Mouse (Mus musculus) stomach, postnatal 0 days (tissue): ENCODE data around the gene 1700029I15Rik. TPM values are rescaled to one million over a fixed set of nuclear protein-coding genes. Genes with fewer than 3 reads are reported as not detected.

Experiments
- ATAC-seq: fragments of 200-750 bp; cut with Nextera tagmentation; 2 replicates; pipeline ENCODE4 v1.8.0; 2017; ENCODE audit not compliant: low FRiP score, low TSS enrichment
- DNase-seq: peaks from one replicate; pipeline ENCODE4 v3.0.0-alpha.2; 2016; ENCODE audit warnings: low spot score
- H3K27ac ChIP-seq: fragments of 300-500 bp; sonication (generic); replicated peaks from 2 replicates; pipeline ENCODE4 v1.5.1; 2014; ENCODE audit warnings: mild to moderate bottlenecking, control low read depth
- H3K27me3 ChIP-seq: fragments of 300-500 bp; sonication (generic); 2 replicates; pipeline ENCODE4 v1.6.1; 2014; ENCODE audit warnings: low read length; ENCODE audit not compliant: control insufficient read depth, insufficient read depth
- H3K36me3 ChIP-seq: fragments of 300-500 bp; sonication (generic); 2 replicates; pipeline ENCODE4 v1.6.1; 2014; ENCODE audit warnings: low read length, mixed read lengths; ENCODE audit not compliant: control insufficient read depth, insufficient read depth
- H3K4me1 ChIP-seq: fragments of 300-500 bp; sonication (generic); replicated peaks from 2 replicates; pipeline ENCODE4 v1.6.1; 2014; ENCODE audit warnings: antibody characterized with exemption; ENCODE audit not compliant: control insufficient read depth, insufficient read depth
- H3K4me2 ChIP-seq: fragments of 300-500 bp; sonication (generic); replicated peaks from 2 replicates; pipeline ENCODE4 v1.6.1; 2014; ENCODE audit warnings: low read depth, mild to moderate bottlenecking, control low read depth, moderate library complexity
- H3K4me3 ChIP-seq: fragments of 300-500 bp; sonication (generic); 2 replicates; pipeline ENCODE4 v1.5.1; 2014; ENCODE audit warnings: low read depth, low read length, control low read depth
- H3K9ac ChIP-seq: fragments of 300-500 bp; sonication (generic); 2 replicates; pipeline ENCODE4 v1.6.1; 2014; ENCODE audit warnings: mild to moderate bottlenecking, low read length, control low read depth, mixed read lengths
- H3K9me3 ChIP-seq: fragments of 300-500 bp; sonication (generic); 2 replicates; pipeline ENCODE4 v1.6.1; 2016; ENCODE audit warnings: low read length; ENCODE audit not compliant: control insufficient read depth
- CTCF ChIP-seq: IDR thresholded peaks from 2 replicates; pipeline ENCODE4 v1.5.1; 2016; ENCODE audit warnings: antibody characterized with exemption, low read depth, mild to moderate bottlenecking, moderate library complexity
- EP300 ChIP-seq: optimal IDR thresholded peaks from 2 replicates; pipeline ENCODE3; 2016; ENCODE audit warnings: antibody characterized with exemption
- WGBS: fragments of 180-500 bp; shearing (Covaris S2); extraction: QIAGEN DNeasy Blood & Tissue Kit; methylation state at CpG from one replicate; pipeline ENCODE4 v1.1.7; 2014; 5-methylcytosine and 5-hydroxymethylcytosine counted together
- polyA plus RNA-seq: library from polyadenylated mRNA; unstranded; fragments of >200 nt; fragmentation: Nextera tagmentation; extraction: Ambion mirVana; gene quantifications from 2 replicates; pipeline ENCODE4 v1.2.1, GENCODE M21; 2015

1700029I15Rik gene
- polyA plus RNA-seq, 1 experiment from 2014 or later = 2.3 TPM

DNA sequence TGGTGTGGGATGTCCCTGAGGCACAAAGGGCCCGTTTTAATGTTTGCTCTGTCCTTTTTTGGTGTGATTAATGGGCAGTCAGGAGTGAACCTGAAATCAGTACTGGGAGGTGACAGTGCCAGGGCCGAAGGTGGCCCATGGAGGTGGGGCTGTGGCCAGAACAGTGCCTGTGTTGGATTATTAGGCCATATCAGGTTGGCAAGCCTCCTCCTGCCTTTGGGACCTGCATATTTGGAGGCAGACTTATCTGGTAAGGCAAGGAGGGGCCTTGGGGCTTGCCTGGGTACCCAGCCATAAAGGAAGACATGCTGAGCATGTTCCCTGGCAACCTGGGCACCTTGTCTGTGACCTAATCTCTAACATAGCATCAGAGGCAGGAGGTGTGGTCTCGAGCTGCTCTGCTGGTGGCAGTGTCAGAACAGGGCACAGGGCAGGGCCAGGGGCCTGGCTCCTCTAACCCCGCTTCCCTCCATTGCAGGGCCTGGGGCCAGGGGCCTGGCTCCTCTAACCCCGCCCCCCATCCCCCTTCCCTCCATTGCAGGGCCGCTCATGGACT is 1.8 kb upstream of the 1700029I15Rik start:
- DNase-seq (no peak), ATAC-seq (no peak)
- Histone ChIP-seq H3K9me3 (no peaks in the 10 kb centered on the region), H3K36me3 (peaks cover 17% of the 10 kb centered on the region), H3K27ac (no peak overlapping the region), H3K4me2 (no peak overlapping the region), H3K4me3 (no peak overlapping the region), H3K27me3 (no peaks in the 10 kb centered on the region), H3K9ac (no peak overlapping the region), H3K4me1 (0 out of 2 replicates have a peak, but pooled peaks cover 4% of the 10 kb centered on the region)
- 62% methylated on average over 6 of the region's 6 CpGs for WGBS
- TF ChIP-seq EP300 = no peak
- TF ChIP-seq CTCF = no peak

DNA sequence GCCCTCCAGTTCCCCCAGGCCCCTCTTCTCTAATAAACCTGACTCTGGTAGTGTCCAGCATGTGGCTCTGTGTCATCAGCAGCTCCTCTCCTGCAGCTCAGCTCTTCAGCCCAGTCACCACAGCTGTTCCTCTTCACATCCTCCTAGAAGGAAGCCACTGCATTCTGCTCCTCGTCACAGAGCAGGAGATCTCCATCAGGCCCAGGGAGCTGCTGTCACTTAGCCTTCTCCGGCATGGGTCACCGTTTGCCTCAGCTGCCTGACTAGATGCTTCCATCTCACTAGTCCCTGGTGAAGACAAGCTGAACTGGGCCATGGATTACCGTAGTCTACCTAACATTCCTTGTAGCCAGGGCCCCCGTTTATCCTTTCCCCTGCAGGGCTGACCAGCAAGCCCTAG is 1.2 kb upstream of the 1700029I15Rik start:
- Histone ChIP-seq H3K27me3 (no peaks in the 10 kb centered on the region), H3K4me1 (no peaks in the 10 kb centered on the region), H3K9me3 (no peaks in the 10 kb centered on the region), H3K4me2 (no peak overlapping the region), H3K9ac (no peak overlapping the region), H3K27ac (no peak overlapping the region), H3K4me3 (no peak overlapping the region), H3K36me3 (peaks cover 18% of the 10 kb centered on the region)
- DNase-seq (no peak), ATAC-seq (no peak)
- no peak for TF ChIP-seq EP300
- no peak for TF ChIP-seq CTCF
- WGBS = 57% methylated on average over 5 of the region's 5 CpGs

DNA sequence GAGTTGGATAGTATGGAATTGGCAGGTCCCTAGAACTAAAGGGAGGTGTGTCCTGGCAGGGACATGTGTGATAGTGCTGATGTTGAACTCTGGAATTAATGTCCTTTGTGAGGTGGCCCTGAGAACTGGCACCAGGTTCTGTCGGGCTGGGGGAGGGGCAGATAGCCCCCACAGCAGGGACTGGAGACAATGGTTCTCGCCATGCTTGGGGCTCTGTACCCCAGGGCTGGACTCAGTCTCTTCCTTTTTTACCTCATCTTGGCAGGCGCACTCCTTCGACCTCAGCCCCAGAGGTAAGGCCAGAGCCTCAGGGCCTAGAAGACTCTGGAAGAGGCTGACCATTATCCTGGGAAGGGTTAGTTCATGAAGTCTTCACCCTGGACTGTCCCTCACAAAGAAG is 421 bp downstream of the 1700029I15Rik start:
- no peaks in the 10 kb centered on the region for H3K4me1 ChIP-seq
- no peak overlapping the region for H3K9ac ChIP-seq
- H3K4me3 ChIP-seq = no peak overlapping the region
- no peak for ATAC-seq
- WGBS = 92% methylated on average over 4 of the region's 4 CpGs
- TF ChIP-seq EP300 = no peak
- no peak for TF ChIP-seq CTCF
- H3K36me3 ChIP-seq = peaks cover 15% of the 10 kb centered on the region
- no peaks in the 10 kb centered on the region for H3K27me3 ChIP-seq
- no peak overlapping the region for H3K4me2 ChIP-seq
- DNase-seq = no peak
- no peaks in the 10 kb centered on the region for H3K9me3 ChIP-seq
- no peak overlapping the region for H3K27ac ChIP-seq

DNA sequence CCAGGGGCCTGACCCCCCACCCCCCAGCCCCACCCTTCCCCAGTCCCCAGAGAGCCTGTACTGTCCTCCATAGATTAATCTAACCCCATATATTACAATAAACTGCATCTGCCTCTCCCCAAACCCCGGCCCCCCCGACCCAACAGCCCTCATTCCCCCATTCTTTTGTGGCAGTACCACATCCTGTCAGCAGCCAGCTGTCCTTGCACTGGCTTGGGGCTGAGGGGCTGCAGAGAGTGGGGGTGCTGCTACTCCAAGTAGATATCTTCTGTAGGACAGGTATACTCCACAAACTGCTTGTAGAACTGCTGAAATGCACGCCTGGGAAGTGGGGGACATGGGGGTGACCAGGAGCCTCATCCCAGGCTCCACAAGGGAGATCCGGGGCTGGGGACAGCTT is 1.8 kb downstream of the 1700029I15Rik start:
- TF ChIP-seq CTCF = no peak
- TF ChIP-seq EP300 = no peak
- H3K9me3 ChIP-seq = no peaks in the 10 kb centered on the region
- no peak overlapping the region for H3K4me3 ChIP-seq
- 71% methylated on average over 4 of the region's 4 CpGs for WGBS
- H3K4me1 ChIP-seq = 0 out of 2 replicates have a peak, but pooled peaks cover 3% of the 10 kb centered on the region
- no peak overlapping the region for H3K9ac ChIP-seq
- ATAC-seq = no peak
- H3K27ac ChIP-seq = no peak overlapping the region
- H3K36me3 ChIP-seq = peaks cover 7% of the 10 kb centered on the region
- no peaks in the 10 kb centered on the region for H3K27me3 ChIP-seq
- DNase-seq = no peak
- no peak overlapping the region for H3K4me2 ChIP-seq

DNA sequence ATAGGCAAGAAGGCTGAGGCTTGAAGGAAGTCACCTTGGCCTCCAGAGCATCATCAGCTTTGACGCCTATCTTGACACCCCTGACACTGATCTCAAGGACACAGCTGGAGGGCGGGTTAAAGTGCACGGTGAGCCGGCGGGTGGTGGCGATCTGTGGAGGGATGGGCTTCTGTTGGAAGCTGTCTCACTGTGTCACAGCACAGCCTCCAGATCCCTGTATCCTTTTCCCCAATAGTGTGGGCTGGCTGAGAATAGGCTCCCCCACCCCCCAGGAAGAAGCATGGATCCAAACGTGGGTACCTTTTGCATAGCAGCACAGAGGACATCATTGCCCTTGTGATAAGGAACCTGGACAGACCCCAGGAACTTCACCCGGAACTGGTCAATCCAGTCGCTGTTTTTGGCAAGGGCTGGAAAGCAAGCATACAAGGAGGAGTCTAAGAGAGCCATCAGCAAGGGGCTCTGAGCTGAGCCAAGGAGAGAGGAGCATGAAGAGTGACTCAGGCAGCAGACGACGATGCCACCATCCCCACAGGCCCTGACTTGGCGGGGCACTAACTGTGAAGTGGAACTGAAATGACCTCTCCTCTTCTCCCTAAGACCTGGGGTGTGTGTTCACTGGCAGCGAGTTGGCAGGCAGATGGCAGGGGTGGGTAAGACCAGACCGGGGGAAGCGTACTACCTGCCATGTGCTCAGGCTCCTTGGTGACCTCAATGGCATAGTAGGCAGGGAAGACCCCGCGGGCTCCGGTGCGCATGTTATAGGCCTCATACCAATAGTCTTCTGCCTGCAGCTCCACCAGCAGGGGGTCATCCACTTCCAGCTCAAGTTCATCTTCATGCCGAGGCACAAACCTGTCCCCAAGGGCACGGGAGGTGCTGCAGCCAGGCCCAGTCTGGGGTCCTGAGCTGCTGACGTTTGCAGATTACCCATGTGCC is 3.0 kb downstream of the 1700029I15Rik start:
- Histone ChIP-seq H3K9ac (no peak overlapping the region), H3K27ac (no peak overlapping the region), H3K9me3 (no peaks in the 10 kb centered on the region), H3K4me1 (0 out of 2 replicates have a peak, but pooled peaks cover 3% of the 10 kb centered on the region), H3K4me3 (no peak overlapping the region), H3K4me2 (no peak overlapping the region), H3K36me3 (peaks cover 4% of the 10 kb centered on the region; the same call in 1 of the 2 replicates), H3K27me3 (no peaks in the 10 kb centered on the region)
- TF ChIP-seq CTCF = no peak
- no peak for TF ChIP-seq EP300
- ATAC-seq = no peak
- WGBS = 76% methylated on average over 21 of the region's 22 CpGs
- DNase-seq = no peak
